Mouse (Mus musculus): Measurements from ENCODE around the gene Lin9.
"Not testable (repeated sequence)": the region's sequence is repeated elsewhere in the genome, so short reads cannot be mapped to it uniquely, and the experiment has no call there.

Lin9 gene

GRCm38 (mm10) chr1:180641137-180641517 lies at the start of gene Lin9:
TSS of gene Lin9 (plus strand) at chr1:180641150.
- peak; percentile 88 for DNase-seq

- no peak for DNase-seq
Measured at GRCm38 (mm10) chr1:180600578-180600977, 40.4 kb upstream of the Lin9 start.

GRCm38 (mm10) chr1:180601806-180602205 lies 39.1 kb upstream of the Lin9 start:
- DNase-seq = no peak

- DNase-seq = peak; percentile 88
Measured at GRCm38 (mm10) chr1:180604579-180604978, 36.4 kb upstream of the Lin9 start.

- no peak for DNase-seq
Measured at GRCm38 (mm10) chr1:180606106-180606505, 34.8 kb upstream of the Lin9 start.

- DNase-seq = no peak
Measured at GRCm38 (mm10) chr1:180606796-180607577, 34.0 kb upstream of the Lin9 start.

- no peak for DNase-seq
Measured at GRCm38 (mm10) chr1:180607578-180607879, 33.4 kb upstream of the Lin9 start.

GRCm38 (mm10) chr1:180611842-180612241 lies 29.1 kb upstream of the Lin9 start:
- DNase-seq = not testable (repeated sequence)

GRCm38 (mm10) chr1:180616762-180617161 lies 24.2 kb upstream of the Lin9 start:
- no peak for DNase-seq

- DNase-seq = no peak
Measured at GRCm38 (mm10) chr1:180622389-180622788, 18.6 kb upstream of the Lin9 start.

- no peak for DNase-seq
Measured at GRCm38 (mm10) chr1:180623911-180624310, 17.0 kb upstream of the Lin9 start.

- DNase-seq = no peak
Measured at GRCm38 (mm10) chr1:180626141-180626540, 14.8 kb upstream of the Lin9 start.

GRCm38 (mm10) chr1:180637796-180638195 lies 3.2 kb upstream of the Lin9 start:
- DNase-seq = not testable (repeated sequence)

- no peak for DNase-seq
Measured at GRCm38 (mm10) chr1:180639416-180640401, 1.2 kb upstream of the Lin9 start.

- peak; percentile 48 for DNase-seq
Measured at GRCm38 (mm10) chr1:180640605-180641125, 285 bp upstream of the Lin9 start.

GRCm38 (mm10) chr1:180641518-180642227 lies 723 bp downstream of the Lin9 start:
- DNase-seq = peak; percentile 33

GRCm38 (mm10) chr1:180642228-180642564 lies 1.2 kb downstream of the Lin9 start:
- no peak for DNase-seq

GRCm38 (mm10) chr1:180691284-180691683 lies 50.3 kb downstream of the Lin9 start:
- DNase-seq = no peak

GRCm38 (mm10) chr1:180696626-180697352 lies 55.8 kb downstream of the Lin9 start, which contains the start of gene Mixl1:
TSS of gene Mixl1 (minus strand) at chr1:180697034.
- no peak for DNase-seq

- no peak for DNase-seq
Measured at GRCm38 (mm10) chr1:180698063-180698462, 57.1 kb downstream of the Lin9 start.

- DNase-seq = no peak
Measured at GRCm38 (mm10) chr1:180703400-180703799, 62.5 kb downstream of the Lin9 start.

GRCm38 (mm10) chr1:180707368-180707767 lies 66.4 kb downstream of the Lin9 start:
- no peak for DNase-seq
